Mouse (Mus musculus) liver, adult 2 months (tissue): ENCODE measurements around the gene Ap2s1.

Source experiments
- CTCF ChIP-seq: fragments of 200-500 bp; IDR thresholded peaks from 2 replicates; pipeline ENCODE4 v1.5.1; 2011; ENCODE audit warnings: low read depth, low read length, control low read depth
- POLR2A ChIP-seq: fragments of 200-500 bp; IDR thresholded peaks from 2 replicates; pipeline ENCODE4 v1.6.1; 2011; ENCODE audit warnings: low read length, control low read depth; ENCODE audit not compliant: insufficient read depth; ENCODE audit errors: extremely low read depth

DNA sequence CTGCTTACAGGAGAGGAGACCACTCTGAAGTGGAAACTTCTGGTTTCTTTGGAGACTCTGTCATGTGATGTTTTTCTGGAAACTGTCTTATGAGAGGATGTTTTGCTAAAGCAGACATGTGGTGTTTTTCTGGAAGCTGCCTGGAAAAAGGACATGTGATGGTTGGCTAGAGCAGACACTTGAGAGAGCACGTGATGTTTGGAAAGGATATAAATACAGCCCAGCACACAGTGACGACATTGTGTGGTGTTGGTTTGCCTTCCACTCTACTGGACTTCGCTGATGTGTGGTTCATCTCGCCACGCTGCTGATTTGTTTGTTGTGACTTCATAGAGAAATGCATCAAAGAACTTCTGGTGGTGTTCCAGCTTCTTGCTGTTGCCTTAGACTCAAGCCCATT is 37.6 kb upstream of the Ap2s1 start:
- TF ChIP-seq POLR2A (no peak), CTCF (no peak)
